26 mouse cellular contexts compared by ENCODE assay signal in genomic region chr1:52683550-52683949, GRCm38 (mm10). TPM values are rescaled to one million over a fixed set of nuclear protein-coding genes. Genes with fewer than 3 reads are reported as not detected.
DNase-seq lines count a peak whose midpoint lies in the region; ATAC-seq and TF ChIP-seq lines count a peak whose summit lies in the region.
"Had no signal": no experiment of that assay in that cellular context is flagged by ENCODE, and none has a peak within 500 bp of the region (broad histone marks: within the 10 kb centered on the region; RNA-seq: fewer than 3 reads in every experiment).

No protein-coding gene starts in this region.

- ATAC-seq in intestine, embryonic 15.5 days: peak; percentile 44; the same call in 1 of the 2 replicates
- ATAC-seq in intestine, postnatal 0 days: no peak
- no peak for ATAC-seq in midbrain, embryonic 14.5 days (ENCODE audit: low FRiP score, low TSS enrichment)
- ATAC-seq in midbrain, embryonic 16.5 days: no peak
- ATAC-seq: forebrain, embryonic 15.5 days; hindbrain, embryonic 16.5 days; liver, embryonic 12.5 days; liver, postnatal 0 days had no signal

- H3K27ac ChIP-seq in intestine, embryonic 15.5 days: no peak overlapping the region
- H3K27ac ChIP-seq in intestine, postnatal 0 days (ENCODE audit: low read depth, low read length): no peak overlapping the region
- no peak overlapping the region for H3K27ac ChIP-seq in midbrain, embryonic 14.5 days (replicated peaks; ENCODE audit: low read depth, low read length)
- H3K27ac ChIP-seq in midbrain, embryonic 16.5 days (ENCODE audit: low read length): no peak overlapping the region
- H3K27ac ChIP-seq in small intestine, adult 2 months (ENCODE audit: insufficient read depth, low read depth, low read length): peak overlapping the region; percentile 13; the same call in 1 of the 2 replicates
- H3K27ac ChIP-seq: embryonic facial prominence, embryonic 12.5 days; forebrain, embryonic 15.5 days; gastrocnemius, adult 2 months; heart, embryonic 13.5 days; hindbrain, embryonic 10.5 days; liver, embryonic 12.5 days had no signal

- H3K4me3 ChIP-seq in intestine, embryonic 15.5 days (replicated peaks): no peak overlapping the region
- H3K4me3 ChIP-seq in intestine, postnatal 0 days (ENCODE audit: low read depth, low read length): no peak overlapping the region
- no peak overlapping the region for H3K4me3 ChIP-seq in midbrain, embryonic 14.5 days (replicated peaks; ENCODE audit: low read depth, low read length)
- H3K4me3 ChIP-seq in midbrain, embryonic 16.5 days (ENCODE audit: low read depth, low read length): no peak overlapping the region
- no peak overlapping the region for H3K4me3 ChIP-seq in small intestine, adult 2 months (ENCODE audit: low read depth, low read length)
- H3K4me3 ChIP-seq: embryonic facial prominence, embryonic 12.5 days; forebrain, embryonic 15.5 days; gastrocnemius, adult 2 months; heart, embryonic 13.5 days; hindbrain, embryonic 10.5 days; liver, embryonic 12.5 days had no signal

- H3K4me2 ChIP-seq in intestine, embryonic 15.5 days (replicated peaks): no peak overlapping the region
- no peak overlapping the region for H3K4me2 ChIP-seq in intestine, postnatal 0 days (replicated peaks; ENCODE audit: low read depth)
- H3K4me2 ChIP-seq in midbrain, embryonic 14.5 days (ENCODE audit: low read length): no peak overlapping the region
- H3K4me2 ChIP-seq in midbrain, embryonic 16.5 days (ENCODE audit: low read length): no peak overlapping the region
- H3K4me2 ChIP-seq: embryonic facial prominence, embryonic 12.5 days; forebrain, embryonic 15.5 days; heart, embryonic 13.5 days; liver, embryonic 12.5 days had no signal

- H3K9ac ChIP-seq in intestine, embryonic 15.5 days: no peak overlapping the region
- H3K9ac ChIP-seq in intestine, postnatal 0 days (ENCODE audit: low read depth, low read length): no peak overlapping the region
- H3K9ac ChIP-seq in midbrain, embryonic 14.5 days (replicated peaks; ENCODE audit: low read length): no peak overlapping the region
- H3K9ac ChIP-seq in midbrain, embryonic 16.5 days (ENCODE audit: low read depth, low read length): no peak overlapping the region
- H3K9ac ChIP-seq: embryonic facial prominence, embryonic 12.5 days; forebrain, embryonic 15.5 days; heart, embryonic 13.5 days; liver, embryonic 12.5 days; liver, postnatal 0 days had no signal

- DNase-seq in midbrain, embryonic 14.5 days: peak; percentile 9
- DNase-seq in gastrocnemius, postnatal 36 days: no peak
- DNase-seq in embryo, embryonic 9.5 days (ENCODE audit: extremely low spot score): no peak
- DNase-seq in embryo, embryonic 11 days: no peak
- DNase-seq: adrenal gland, adult 8-10 months; cerebellum, adult 2 months; cerebellum, postnatal 25 days; gastrocnemius, adult 2 months; heart, postnatal 10 days; kidney, adult 9 months; kidney, postnatal 10 days; layer of hippocampus, postnatal 36 days; left cerebral cortex, postnatal 4 days; liver, postnatal 0 days; thymus, postnatal 4 days had no signal

- H3K9me3 ChIP-seq in intestine, embryonic 15.5 days: no peaks in the 10 kb centered on the region
- no peaks in the 10 kb centered on the region for H3K9me3 ChIP-seq in intestine, postnatal 0 days (ENCODE audit: control insufficient read depth)
- H3K9me3 ChIP-seq in midbrain, embryonic 14.5 days (ENCODE audit: control insufficient read depth, low read length): no peaks in the 10 kb centered on the region
- H3K9me3 ChIP-seq in midbrain, embryonic 16.5 days (replicated peaks; ENCODE audit: control insufficient read depth, low read length, poor library complexity, severe bottlenecking): no peaks in the 10 kb centered on the region
- H3K9me3 ChIP-seq: embryonic facial prominence, embryonic 12.5 days; forebrain, embryonic 15.5 days; heart, embryonic 13.5 days; hindbrain, embryonic 10.5 days; liver, embryonic 12.5 days had no signal

- intact Hi-C loops in gastrocnemius, postnatal 36 days (cut with DNase I): no loop called here

- no peaks in the 10 kb centered on the region for H3K36me3 ChIP-seq in intestine, embryonic 15.5 days
- no peaks in the 10 kb centered on the region for H3K36me3 ChIP-seq in intestine, postnatal 0 days (ENCODE audit: control insufficient read depth, insufficient read depth)
- no peaks in the 10 kb centered on the region for H3K36me3 ChIP-seq in midbrain, embryonic 14.5 days (ENCODE audit: control insufficient read depth, insufficient read depth, low read length)
- no peaks in the 10 kb centered on the region; the same call in 1 of the 2 replicates for H3K36me3 ChIP-seq in midbrain, embryonic 16.5 days (ENCODE audit: control insufficient read depth, insufficient read depth, low read length)
- H3K36me3 ChIP-seq in small intestine, adult 2 months (ENCODE audit: control insufficient read depth, insufficient read depth, low read length): no peaks in the 10 kb centered on the region
- H3K36me3 ChIP-seq: embryonic facial prominence, embryonic 12.5 days; forebrain, embryonic 15.5 days; heart, embryonic 13.5 days; hindbrain, embryonic 10.5 days; liver, embryonic 12.5 days had no signal

- no peak for TF ChIP-seq CTCF in intestine, postnatal 0 days (IDR thresholded peaks at IDR 0.05; ENCODE audit: low read depth)
- no peak for TF ChIP-seq CTCF in small intestine, adult 2 months (IDR thresholded peaks at IDR 0.05; ENCODE audit: extremely low read depth, insufficient read length, insufficient replicate concordance, low read depth, low read length)

- H3K27me3 ChIP-seq in intestine, embryonic 15.5 days (replicated peaks): no peaks in the 10 kb centered on the region
- H3K27me3 ChIP-seq in intestine, postnatal 0 days (replicated peaks; ENCODE audit: control insufficient read depth, insufficient read depth, low read length): no peaks in the 10 kb centered on the region
- no peaks in the 10 kb centered on the region for H3K27me3 ChIP-seq in midbrain, embryonic 14.5 days (ENCODE audit: control insufficient read depth, insufficient read depth, low read length)
- H3K27me3 ChIP-seq in midbrain, embryonic 16.5 days (ENCODE audit: control insufficient read depth, insufficient read depth, low read depth, low read length): no peaks in the 10 kb centered on the region
- no peaks in the 10 kb centered on the region for H3K27me3 ChIP-seq in small intestine, adult 2 months (ENCODE audit: control insufficient read depth, insufficient read depth, low read length)
- H3K27me3 ChIP-seq: CH12.LX; embryonic facial prominence, embryonic 12.5 days; forebrain, embryonic 15.5 days; heart, embryonic 13.5 days; liver, embryonic 12.5 days had no signal

- WGBS in intestine, embryonic 15.5 days: 56% methylated on average over 4 of the region's 4 CpGs
- 42% methylated on average over 4 of the region's 4 CpGs for WGBS in intestine, postnatal 0 days
- WGBS in midbrain, embryonic 14.5 days: 76% methylated on average over 4 of the region's 4 CpGs
- 65% methylated on average over 4 of the region's 4 CpGs for WGBS in midbrain, embryonic 16.5 days
- 57% methylated on average over 4 of the region's 4 CpGs for WGBS in small intestine, adult 2 months

- H3K4me1 ChIP-seq in intestine, embryonic 15.5 days (replicated peaks): no peaks in the 10 kb centered on the region
- H3K4me1 ChIP-seq in intestine, postnatal 0 days (replicated peaks; ENCODE audit: control insufficient read depth, insufficient read depth, low read length): 0 out of 2 replicates have a peak, but pooled peaks cover 3% of the 10 kb centered on the region
- H3K4me1 ChIP-seq in midbrain, embryonic 14.5 days (ENCODE audit: control insufficient read depth, insufficient read depth, low read length): no peaks in the 10 kb centered on the region
- no peaks in the 10 kb centered on the region for H3K4me1 ChIP-seq in midbrain, embryonic 16.5 days (ENCODE audit: control insufficient read depth, insufficient read depth, low read length)
- H3K4me1 ChIP-seq in small intestine, adult 2 months (ENCODE audit: control insufficient read depth, insufficient read depth, insufficient read length, low read length): peaks cover 7% of the 10 kb centered on the region
- H3K4me1 ChIP-seq: embryonic facial prominence, embryonic 12.5 days; forebrain, embryonic 15.5 days; hindbrain, embryonic 10.5 days; liver, embryonic 12.5 days had no signal

- no peak for TF ChIP-seq POLR2A in small intestine, adult 2 months (IDR thresholded peaks at IDR 0.05; ENCODE audit: low read depth, low read length)

RNA-seq across cellular contexts. Expression of gene Mfsd6, which starts 43.7 kb away (rescaled TPM):
- polyA plus RNA-seq in intestine, embryonic 15.5 days (2015; fragmentation: Nextera tagmentation; extraction: Ambion mirVana): 3.1 and 4.4 TPM in 2 replicates
- 9.1 and 9.2 TPM in 2 replicates for polyA plus RNA-seq in intestine, postnatal 0 days (2015; fragmentation: Nextera tagmentation; extraction: Ambion mirVana)
- 10.3 and 12.0 TPM in 2 replicates for polyA plus RNA-seq in midbrain, embryonic 14.5 days (2014; fragmentation: Nextera tagmentation; extraction: Ambion mirVana)
- 12.1 and 12.3 TPM in 2 replicates for polyA plus RNA-seq in midbrain, embryonic 16.5 days (2015; fragmentation: Nextera tagmentation; extraction: Ambion mirVana)
- polyA plus RNA-seq in small intestine, adult 2 months (2012; rRNA removed): 8.2 and 18.6 TPM in 2 replicates
- 1 to 10 TPM; 5.8 to 6.5 TPM for total RNA-seq in gastrocnemius, postnatal 36 days (2021)

RNA-seq across cellular contexts. Expression of gene Nemp2, which starts 53.0 kb away (rescaled TPM):
- polyA plus RNA-seq in intestine, embryonic 15.5 days (2015; fragmentation: Nextera tagmentation; extraction: Ambion mirVana): 6.2 and 6.8 TPM in 2 replicates
- 2.0 and 2.1 TPM in 2 replicates for polyA plus RNA-seq in intestine, postnatal 0 days (2015; fragmentation: Nextera tagmentation; extraction: Ambion mirVana)
- polyA plus RNA-seq in midbrain, embryonic 14.5 days (2014; fragmentation: Nextera tagmentation; extraction: Ambion mirVana): 5.5 and 7.6 TPM in 2 replicates
- 5.0 and 5.6 TPM in 2 replicates for polyA plus RNA-seq in midbrain, embryonic 16.5 days (2015; fragmentation: Nextera tagmentation; extraction: Ambion mirVana)
- polyA plus RNA-seq in small intestine, adult 2 months (2012; rRNA removed): 1.1 and 2.3 TPM in 2 replicates
- total RNA-seq in gastrocnemius, postnatal 36 days (2021): under 1 TPM; 0.26 to 0.39 TPM
